Comparison of ENCODE assay signal across 28 mouse cellular contexts in the genomic region with DNA sequence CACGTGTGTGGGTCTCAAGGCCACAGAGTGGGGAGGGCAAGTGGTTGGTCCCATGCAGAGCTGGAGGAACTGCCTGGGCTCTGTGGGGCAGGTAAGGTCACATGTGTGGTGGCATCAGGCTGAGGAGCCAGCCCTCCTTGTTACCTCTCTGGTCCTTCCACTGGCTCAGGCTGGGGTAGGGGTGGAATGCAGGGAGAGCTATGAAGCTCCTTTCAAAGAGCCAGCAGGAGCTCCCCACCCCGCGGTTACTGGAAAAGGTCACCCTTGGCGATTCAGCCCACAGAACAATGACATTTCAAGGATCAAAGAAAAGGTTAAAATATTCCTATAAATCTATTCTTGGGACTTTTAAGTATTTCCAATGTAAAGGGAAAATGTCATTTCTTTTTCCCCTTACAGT.
DNase-seq lines count a peak whose midpoint lies in the region; ATAC-seq and TF ChIP-seq lines count a peak whose summit lies in the region.
"Had no signal": no experiment of that assay in that cellular context is flagged by ENCODE, and none has a peak within 500 bp of the region (broad histone marks: within the 10 kb centered on the region; RNA-seq: fewer than 3 reads in every experiment).

No protein-coding gene starts in this region.

- no peak overlapping the region for H3K4me3 ChIP-seq in layer of hippocampus, adult 2 months
- H3K4me3 ChIP-seq: forebrain, embryonic 12.5 days; heart, embryonic 12.5 days; heart, embryonic 15.5 days; hindbrain, embryonic 10.5 days had no signal

- TF ChIP-seq CTCF in layer of hippocampus, adult 2 months (conservative IDR thresholded peaks at IDR 0.05) = no peak

- no peak for ATAC-seq in erythroblast, adult 5-6 weeks (replicated peaks; ENCODE audit: low FRiP score, poor library complexity, severe bottlenecking)
- ATAC-seq: activated CD4-positive, CD25-positive, alpha-beta regulatory T cell, adult 4 months; CD4-positive, CD25-positive, alpha-beta regulatory T cell, adult 4 months; forebrain, embryonic 16.5 days; intestine, postnatal 0 days; Patski had no signal

- peak overlapping the region; percentile 92 for H3K27ac ChIP-seq in layer of hippocampus, adult 2 months
- H3K27ac ChIP-seq: forebrain, embryonic 12.5 days; heart, embryonic 15.5 days; hindbrain, embryonic 10.5 days; hindbrain, embryonic 14.5 days had no signal

- peak; percentile 24 to 43 for DNase-seq in adrenal gland, postnatal 36 days
- DNase-seq in adrenal gland, postnatal 10 days = no peak
- no peak for DNase-seq in layer of hippocampus, adult 2 months (ENCODE audit: low spot score in 2 of 2)
- no peak for DNase-seq in layer of hippocampus, adult 11-12 months (ENCODE audit: low spot score)
- DNase-seq in ES-CJ7 (ENCODE audit: low read depth, low spot score) (peak; percentile 35), ZHBTc4 (ENCODE audit: low read depth, low spot score) (peak; percentile 46)
- no peak for DNase-seq in spleen, adult 12 weeks (ENCODE audit: low spot score)
- DNase-seq: adrenal gland, postnatal 14 days; cerebellum, adult 11-12 months; cerebellum, adult 8-10 months; cerebellum, postnatal 10 days; cerebellum, postnatal 36 days; gastrocnemius, postnatal 10 days; heart, adult 11 months; heart, postnatal 10 days; heart, postnatal 36 days; kidney, adult 2 months had no signal

Comparison
In these comparisons a context has a peak if more than half of its experiments do, and no peak if none do; other contexts are left out.
1. DNase-seq: peak in adrenal gland, postnatal 36 days (2 of 2), ES-CJ7 (single experiment) and ZHBTc4 (single experiment); none in adrenal gland, postnatal 10 days (single experiment), layer of hippocampus, adult 2 months (0 of 2), layer of hippocampus, adult 11-12 months (single experiment) and spleen, adult 12 weeks (single experiment).